Mouse (Mus musculus) fat pad, adult 2 months (tissue): ENCODE measurements around the gene Cacng7.
"Not testable (repeated sequence)": the region's sequence is repeated elsewhere in the genome, so short reads cannot be mapped to it uniquely, and the experiment has no call there.

Experiments
- DNase-seq: peaks from one replicate; pipeline ENCODE4 v3.0.0-alpha.2; 2011; ENCODE audit warnings: low read depth, low spot score; ENCODE audit errors: extremely low read depth

Gene Cacng7

GRCm38 (mm10) chr7:3332619-3333521, at the start of gene Cacng7:
Gene Cacng7 (plus strand): TSS chr7:3332955.
- DNase-seq, result no peak

DNA sequence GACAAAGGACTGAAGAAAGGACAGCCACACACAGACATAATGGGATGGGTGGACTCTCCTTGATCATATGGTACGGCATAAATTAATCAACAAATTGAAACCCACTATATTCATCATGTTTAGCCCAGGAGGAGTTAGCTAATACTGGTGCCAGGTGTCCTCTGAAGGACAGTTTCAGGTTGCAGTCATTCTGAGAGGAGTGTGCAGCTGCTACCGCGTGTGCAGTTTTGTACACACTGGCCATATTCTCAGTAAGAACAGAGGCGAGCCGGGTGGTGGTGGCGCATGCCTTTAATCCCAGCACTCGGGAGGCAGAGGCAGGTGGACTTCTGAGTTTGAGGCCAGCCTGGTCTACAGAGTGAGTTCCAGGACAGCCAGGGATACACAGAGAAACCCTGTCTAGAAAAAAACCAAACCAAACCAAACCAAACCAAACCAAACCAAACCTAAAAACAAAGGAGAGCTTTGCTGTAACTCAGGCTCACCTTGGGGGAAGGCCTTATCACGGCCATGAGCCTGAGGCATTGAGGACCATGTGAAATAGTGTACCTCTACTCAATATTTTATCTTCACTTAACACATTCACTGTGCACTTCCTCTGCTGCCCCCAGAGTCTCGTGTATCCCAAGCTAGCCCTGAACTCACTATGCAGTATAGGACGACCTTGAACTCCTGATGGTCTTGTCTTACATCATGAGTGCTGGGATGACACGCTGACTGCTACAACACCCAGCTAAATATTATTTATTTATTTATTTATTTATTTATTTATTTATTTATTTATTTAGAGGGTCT, 49.5 kb upstream of the Cacng7 start:
- no peak for DNase-seq

DNA sequence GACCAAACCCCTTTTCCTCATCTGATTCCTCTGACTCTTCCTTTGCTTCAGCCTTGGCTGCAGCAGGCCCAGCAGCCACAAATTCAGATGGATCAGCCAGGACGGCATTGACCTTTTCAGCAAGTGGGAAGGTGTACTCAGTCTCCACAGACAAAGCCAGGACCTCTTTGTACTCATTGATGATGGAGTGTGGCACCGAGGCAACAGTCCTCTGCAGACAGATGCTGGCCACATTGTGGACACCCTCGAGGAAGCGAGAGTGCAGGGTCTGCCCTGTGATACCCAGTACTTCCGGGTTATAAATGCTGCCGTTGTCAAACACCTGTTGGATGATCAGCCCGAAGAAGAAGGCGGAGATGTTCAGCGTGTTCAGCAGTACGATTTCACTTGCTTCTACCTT, 48.2 kb upstream of the Cacng7 start:
- no peak for DNase-seq

DNA sequence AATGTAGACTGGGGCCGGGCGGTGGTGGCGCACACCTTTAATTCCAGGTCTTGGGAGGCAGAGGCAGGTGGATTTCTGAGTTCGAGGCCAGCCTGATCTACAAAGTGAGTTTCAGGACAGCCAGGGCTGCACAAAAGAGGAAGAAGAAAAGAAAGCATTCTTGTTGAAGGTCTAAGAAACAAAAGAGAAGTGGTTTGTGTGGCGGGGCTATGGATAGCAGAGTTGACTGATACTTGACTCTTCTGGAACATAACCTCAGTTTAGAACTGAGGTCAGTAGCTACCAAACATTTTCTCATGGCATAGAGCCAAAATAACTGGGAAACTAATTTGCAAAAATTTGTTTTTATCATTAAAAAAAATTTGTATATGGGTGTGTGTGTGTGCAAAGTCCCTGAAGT, 46.7 kb upstream of the Cacng7 start:
- DNase-seq, result no peak

DNA sequence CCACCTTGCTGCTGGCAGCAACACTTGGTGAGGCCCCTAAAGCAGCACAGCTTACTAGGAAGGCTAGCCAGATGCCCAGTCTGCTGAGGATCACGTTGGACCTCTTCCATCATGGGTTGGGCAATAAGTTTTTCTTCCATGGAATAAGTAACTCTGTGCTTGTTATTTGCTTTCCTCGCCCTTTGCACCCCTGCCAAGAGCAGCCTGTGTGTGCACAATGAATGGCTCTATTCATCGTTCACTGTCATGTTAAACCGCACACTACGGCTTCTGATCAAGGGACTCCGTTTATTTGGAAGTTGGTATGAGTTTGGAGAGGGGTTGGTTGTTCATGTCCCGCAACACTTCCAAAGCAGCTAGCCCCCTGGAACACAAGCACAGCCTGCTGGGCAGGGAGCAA, 45.6 kb upstream of the Cacng7 start:
- DNase-seq, result no peak

DNA sequence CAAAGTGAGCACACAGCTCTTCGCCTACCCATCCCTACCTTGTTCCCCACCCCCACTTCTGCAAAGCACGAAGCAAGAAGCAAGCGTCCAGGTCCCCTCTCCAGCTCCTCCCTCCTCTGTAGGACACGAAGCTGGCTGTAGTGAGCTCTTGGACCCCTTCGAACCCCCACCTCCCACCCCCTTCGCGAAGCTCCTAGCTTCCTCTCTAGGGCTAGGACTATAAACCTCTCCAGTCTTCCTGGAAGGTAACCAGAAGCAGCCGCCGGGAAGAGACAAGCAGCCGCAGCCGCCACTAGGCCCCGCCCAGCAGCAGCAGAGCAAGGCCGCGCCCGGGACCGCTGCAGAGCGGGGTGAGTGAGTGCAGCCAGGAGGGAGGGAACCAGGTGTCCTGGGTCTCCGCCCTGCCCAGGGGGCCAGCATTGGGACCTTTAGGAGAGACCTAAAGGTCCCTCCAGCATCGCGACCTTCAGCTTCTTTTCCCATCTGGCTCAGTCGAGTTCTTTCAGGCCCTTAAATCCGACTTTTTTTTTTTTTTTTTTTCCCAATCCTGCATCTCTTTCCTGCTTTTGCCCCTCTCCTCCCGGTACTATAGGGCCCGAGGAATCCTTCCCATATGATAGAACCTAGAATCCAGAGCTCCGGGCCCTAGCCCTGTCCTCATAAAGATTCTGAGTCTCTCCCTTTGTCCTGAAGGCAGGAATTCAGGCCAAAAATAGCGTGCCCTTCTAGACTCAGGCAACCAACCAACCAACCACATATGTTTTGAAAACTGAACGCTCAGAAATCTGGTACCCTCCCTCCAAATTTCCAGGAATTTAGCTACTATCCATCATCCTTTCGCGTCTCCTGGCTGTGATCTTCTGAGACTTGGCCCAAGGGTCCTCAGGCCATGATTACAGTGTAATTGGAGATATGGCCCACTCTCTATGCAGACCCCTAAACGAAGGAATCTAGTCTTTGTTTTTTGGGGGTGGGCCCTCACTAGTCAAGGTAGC, 43.5 kb upstream of the Cacng7 start, which contains the start of the genes Myadm and Prkcg:
Myadm (plus strand) TSS at position 105 of the 995 bp plus-strand sequence.
Prkcg (plus strand) TSS at position 204 of the 995 bp plus-strand sequence.
- no peak for DNase-seq

GRCm38 (mm10) chr7:3290257-3291033, 42.3 kb upstream of the Cacng7 start:
- no peak for DNase-seq

DNA sequence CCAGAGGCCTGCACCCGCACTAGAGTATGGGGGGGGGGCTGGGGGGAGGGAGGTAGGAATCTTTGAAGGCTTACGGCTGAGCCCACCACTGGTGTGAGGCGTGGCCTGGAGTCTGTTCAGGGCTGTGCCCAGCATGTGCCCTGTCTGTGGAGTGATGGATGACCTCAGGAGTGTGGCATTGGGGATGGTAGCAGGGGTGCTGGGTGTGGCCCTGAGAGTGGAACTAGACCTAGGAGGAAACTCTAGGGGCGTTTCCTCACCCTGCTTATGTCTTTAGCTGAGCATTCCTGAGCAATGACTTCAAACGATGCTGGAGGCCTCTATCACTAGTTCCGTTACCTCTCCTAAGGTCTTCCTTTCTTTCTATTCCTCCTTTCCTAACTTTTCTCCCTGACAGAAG, 41.6 kb upstream of the Cacng7 start:
- no peak for DNase-seq

GRCm38 (mm10) chr7:3291764-3292163, 41.0 kb upstream of the Cacng7 start:
- DNase-seq, result no peak

GRCm38 (mm10) chr7:3292271-3292670, 40.5 kb upstream of the Cacng7 start:
- DNase-seq, result not testable (repeated sequence)

DNA sequence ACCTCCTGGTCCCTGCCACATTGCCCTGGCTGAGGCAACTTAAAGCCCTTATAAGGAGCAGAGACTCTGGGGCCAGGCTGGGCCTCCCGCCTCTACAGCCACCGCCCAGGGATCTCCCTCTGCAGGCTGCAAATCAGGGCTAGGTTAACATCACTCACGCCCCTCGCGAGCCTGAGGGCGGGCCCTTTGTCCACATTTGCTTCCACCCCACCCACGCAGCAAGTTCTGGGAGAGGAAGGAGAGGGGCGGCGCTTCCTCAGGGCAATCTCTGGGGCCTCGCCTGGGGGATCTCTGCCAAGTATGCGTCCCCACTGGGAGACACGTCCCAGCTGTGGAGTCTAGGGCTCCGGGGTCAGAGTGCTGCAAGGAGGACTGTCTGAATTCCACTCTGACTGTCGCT, 40.0 kb upstream of the Cacng7 start:
- no peak for DNase-seq

- DNase-seq, result no peak
Observed at GRCm38 (mm10) chr7:3294794-3295193, 38.0 kb upstream of the Cacng7 start.

- no peak for DNase-seq
Observed at GRCm38 (mm10) chr7:3295321-3296110, 37.2 kb upstream of the Cacng7 start.

DNA sequence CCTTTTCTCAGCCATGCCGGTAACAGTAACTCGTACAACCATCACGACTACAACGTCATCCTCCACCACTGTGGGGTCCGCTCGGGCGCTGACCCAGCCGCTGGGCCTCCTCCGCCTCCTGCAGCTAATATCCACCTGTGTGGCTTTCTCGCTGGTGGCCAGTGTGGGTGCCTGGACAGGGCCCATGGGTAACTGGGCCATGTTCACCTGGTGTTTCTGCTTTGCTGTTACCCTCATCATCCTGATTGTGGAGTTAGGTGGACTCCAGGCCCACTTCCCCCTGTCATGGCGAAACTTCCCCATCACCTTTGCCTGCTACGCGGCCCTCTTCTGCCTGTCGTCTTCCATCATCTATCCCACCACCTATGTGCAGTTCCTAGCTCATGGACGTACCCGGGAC, 36.0 kb upstream of the Cacng7 start:
- no peak for DNase-seq

- DNase-seq, result peak; percentile 81
Observed at GRCm38 (mm10) chr7:3299941-3300617, 32.7 kb upstream of the Cacng7 start.

GRCm38 (mm10) chr7:3300891-3301627, 31.7 kb upstream of the Cacng7 start:
- no peak for DNase-seq

DNA sequence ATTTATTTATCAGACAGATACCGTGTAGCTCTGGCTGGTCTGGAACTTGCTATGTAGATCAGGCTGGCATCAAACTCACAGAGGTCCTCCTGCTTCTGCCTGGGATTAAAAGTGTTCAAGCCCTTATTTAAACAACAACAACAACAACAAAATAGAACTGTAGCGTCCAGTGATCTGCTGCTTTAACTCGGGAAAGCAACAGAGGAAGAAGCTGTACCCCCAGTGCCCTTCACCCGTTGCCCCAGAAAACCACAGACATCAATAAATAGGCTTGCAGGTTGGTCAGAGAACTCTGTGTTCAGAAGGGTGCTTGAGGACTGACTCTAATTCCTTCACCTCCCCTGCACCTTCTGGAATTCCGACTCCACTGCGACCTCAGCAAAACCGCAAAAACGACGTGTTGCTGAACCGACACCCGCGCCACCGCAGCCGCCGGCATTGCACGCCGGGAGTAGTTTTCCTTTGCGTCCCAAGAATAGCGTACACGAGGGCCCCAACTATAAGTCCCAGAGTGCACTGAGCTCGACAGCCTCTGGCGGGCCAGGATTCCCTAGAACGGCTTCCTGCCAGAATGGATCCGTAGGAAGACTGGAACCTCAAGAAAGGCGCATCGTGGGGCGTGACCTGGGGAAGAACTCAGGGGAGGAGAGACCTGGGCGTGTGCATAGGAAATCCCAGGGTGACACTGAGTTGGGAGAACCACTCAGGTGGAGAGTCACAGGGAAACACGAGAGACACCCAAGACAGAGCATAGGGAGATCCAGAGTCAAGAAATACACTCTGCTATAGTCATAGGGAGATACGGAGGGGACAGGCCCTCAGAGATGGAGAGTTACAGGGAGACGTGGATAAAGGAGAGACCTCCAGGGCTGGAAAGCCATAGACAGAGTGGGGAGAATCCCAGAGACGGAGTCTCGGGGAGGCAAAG, 30.9 kb upstream of the Cacng7 start:
- DNase-seq, result no peak
